Mouse (Mus musculus) adrenal gland, adult 18-20 months (tissue): ENCODE data around the gene Daam2. TPM values are rescaled to one million over a fixed set of nuclear protein-coding genes. Genes with fewer than 3 reads are reported as not detected.

Source experiments
- DNase-seq, 2 experiments: peaks; one replicate each; pipeline ENCODE4 v3.0.0; 2021 to 2022; ENCODE audit warnings: low spot score in 2 of 2
- total RNA-seq, 2 experiments: library from RNA; stranded (reverse); gene quantifications; 1 replicate in 1 of 2; 2 replicates in 1 of 2; pipeline ENCODE4 v1.2.3; 2021

Daam2 gene
- total RNA-seq, 2 experiments from 2014 or later, result 27.2 to 28.9 TPM

- DNase-seq, result peak; percentile 1 to 3
Measured at GRCm38 (mm10) chr17:49434236-49434635, 129.9 kb downstream of the Daam2 start.

- DNase-seq, result peak in 1 of 2 experiments; percentile 1
Measured at GRCm38 (mm10) chr17:49433071-49433470, 131.1 kb downstream of the Daam2 start.

GRCm38 (mm10) chr17:49432071-49432711 lies 132.0 kb downstream of the Daam2 start:
- peak in 1 of 2 experiments; percentile 22 for DNase-seq

- DNase-seq, result no peak
Measured at GRCm38 (mm10) chr17:49431176-49431575, 133.0 kb downstream of the Daam2 start.

- no peak for DNase-seq
Measured at GRCm38 (mm10) chr17:49430136-49430535, 134.0 kb downstream of the Daam2 start.

- no peak for DNase-seq
Measured at GRCm38 (mm10) chr17:49429471-49430129, 134.5 kb downstream of the Daam2 start.

- DNase-seq, result no peak
Measured at GRCm38 (mm10) chr17:49428751-49429415, 135.3 kb downstream of the Daam2 start.

- DNase-seq, result peak; percentile 92 to 93
Measured at GRCm38 (mm10) chr17:49428239-49428688, 135.9 kb downstream of the Daam2 start, which contains the start of gene Mocs1. Gene Mocs1 (plus strand): TSS chr17:49428362.

- peak in 1 of 2 experiments; percentile 46 for DNase-seq
Measured at GRCm38 (mm10) chr17:49427631-49428238, 136.4 kb downstream of the Daam2 start.

GRCm38 (mm10) chr17:49423872-49424271 lies 140.3 kb downstream of the Daam2 start:
- no peak for DNase-seq

GRCm38 (mm10) chr17:49423067-49423325 lies 141.1 kb downstream of the Daam2 start:
- no peak for DNase-seq

GRCm38 (mm10) chr17:49422286-49423066 lies 141.7 kb downstream of the Daam2 start:
- no peak for DNase-seq

- no peak for DNase-seq
Measured at GRCm38 (mm10) chr17:49419813-49420212, 144.3 kb downstream of the Daam2 start.

GRCm38 (mm10) chr17:49416228-49416627 lies 147.9 kb downstream of the Daam2 start:
- no peak for DNase-seq

- no peak for DNase-seq
Measured at GRCm38 (mm10) chr17:49413554-49413953, 150.6 kb downstream of the Daam2 start.

GRCm38 (mm10) chr17:49412974-49413373 lies 151.2 kb downstream of the Daam2 start:
- DNase-seq, result no peak

Other genes starting within 250 kb of the Daam2 start
- 10 to 100 TPM; 30.5 to 40.9 TPM for gene Mocs1, start 136.0 kb downstream of the Daam2 start, total RNA-seq
- gene Kif6, start 50.8 kb upstream of the Daam2 start, total RNA-seq, result under 1 TPM; 0.38 to 0.46 TPM